ENCODE assay signal across 12 mouse cellular contexts in genomic region chr10:38907835-38908234, GRCm38 (mm10). TPM values are rescaled to one million over a fixed set of nuclear protein-coding genes. Genes with fewer than 3 reads are reported as not detected.
DNase-seq lines count a peak whose midpoint lies in the region; ATAC-seq and TF ChIP-seq lines count a peak whose summit lies in the region.
"Had no signal": no experiment of that assay in that cellular context is flagged by ENCODE, and none has a peak within 500 bp of the region (broad histone marks: within the 10 kb centered on the region; RNA-seq: fewer than 3 reads in every experiment).

No protein-coding gene starts in this region.

- H3K27ac ChIP-seq in kidney, embryonic 16.5 days (ENCODE audit: low read length), result peak overlapping the region; percentile 89
- H3K27ac ChIP-seq in embryonic facial prominence, embryonic 15.5 days (replicated peaks), result peak overlapping the region; percentile 90
- peak overlapping the region; percentile 83 for H3K27ac ChIP-seq in limb, embryonic 14.5 days (replicated peaks; ENCODE audit: low read depth, low read length)
- H3K27ac ChIP-seq: liver, embryonic 14.5 days had no signal

- H3K27me3 ChIP-seq in kidney, embryonic 16.5 days (ENCODE audit: insufficient read depth, low read length), result no peaks in the 10 kb centered on the region
- no peaks in the 10 kb centered on the region for H3K27me3 ChIP-seq in embryonic facial prominence, embryonic 15.5 days
- H3K27me3 ChIP-seq in limb, embryonic 14.5 days (ENCODE audit: control insufficient read depth, insufficient read depth, low read length), result no peaks in the 10 kb centered on the region

- H3K9me3 ChIP-seq in kidney, embryonic 16.5 days (ENCODE audit: low read length), result no peaks in the 10 kb centered on the region
- no peaks in the 10 kb centered on the region for H3K9me3 ChIP-seq in embryonic facial prominence, embryonic 15.5 days (replicated peaks)
- H3K9me3 ChIP-seq in limb, embryonic 14.5 days (ENCODE audit: control insufficient read depth, low read length), result no peaks in the 10 kb centered on the region
- H3K9me3 ChIP-seq: midbrain, embryonic 10.5 days had no signal

- no peak; the same call in 1 of the 2 replicates for ATAC-seq in kidney, embryonic 16.5 days (ENCODE audit: low FRiP score, low TSS enrichment)
- ATAC-seq in embryonic facial prominence, embryonic 15.5 days (ENCODE audit: insufficient number of reproducible peaks, low FRiP score, low TSS enrichment, low read depth), result no peak
- ATAC-seq in limb, embryonic 14.5 days (ENCODE audit: low FRiP score, low read depth), result no peak; the same call in 1 of the 2 replicates
- ATAC-seq: inflammation-experienced regulatory T-cells, adult 6 months had no signal

- H3K4me1 ChIP-seq in kidney, embryonic 16.5 days (ENCODE audit: insufficient read depth, low read length), result no peaks in the 10 kb centered on the region
- H3K4me1 ChIP-seq in embryonic facial prominence, embryonic 15.5 days, result peaks cover 15% of the 10 kb centered on the region
- H3K4me1 ChIP-seq in limb, embryonic 14.5 days (ENCODE audit: control insufficient read depth, insufficient read depth, low read length), result peaks cover 25% of the 10 kb centered on the region

- WGBS in kidney, embryonic 16.5 days, result 68% methylated on average over 2 of the region's 2 CpGs
- 39% methylated on average over 2 of the region's 2 CpGs for WGBS in embryonic facial prominence, embryonic 15.5 days
- WGBS in limb, embryonic 14.5 days, result 39% methylated on average over 2 of the region's 2 CpGs

- H3K4me2 ChIP-seq in kidney, embryonic 16.5 days (replicated peaks; ENCODE audit: low read depth, low read length), result no peak overlapping the region
- no peak overlapping the region for H3K4me2 ChIP-seq in embryonic facial prominence, embryonic 15.5 days (replicated peaks)
- H3K4me2 ChIP-seq in limb, embryonic 14.5 days (replicated peaks; ENCODE audit: low read depth, low read length, severe bottlenecking), result peak overlapping the region; percentile 30; the same call in 1 of the 2 replicates

- DNase-seq in heart, adult 11 months, result peak; percentile 85
- no peak for DNase-seq in heart, postnatal 10 days
- DNase-seq in kidney, postnatal 36 days, result no peak
- no peak for DNase-seq in limb, embryonic 14.5 days (ENCODE audit: low spot score)
- no peak for DNase-seq in spleen, postnatal 36 days (ENCODE audit: low spot score in 2 of 2)
- DNase-seq in ovary, adult 18-20 months (ENCODE audit: low spot score), result no peak
- DNase-seq: thymus, adult 2 months had no signal

- no peak overlapping the region for H3K4me3 ChIP-seq in kidney, embryonic 16.5 days (ENCODE audit: low read length)
- no peak overlapping the region for H3K4me3 ChIP-seq in embryonic facial prominence, embryonic 15.5 days (replicated peaks)
- no peak overlapping the region for H3K4me3 ChIP-seq in limb, embryonic 14.5 days (replicated peaks; ENCODE audit: low read length)
- H3K4me3 ChIP-seq: midbrain, embryonic 10.5 days had no signal

- intact Hi-C loops in heart, postnatal 10 days (cut with DNase I), result loop anchor here (2.0 kb wide), 1 partner anchor 23 kb away; no protein-coding TSS in a partner anchor

- H3K9ac ChIP-seq in kidney, embryonic 16.5 days (replicated peaks; ENCODE audit: low read length), result no peak overlapping the region
- H3K9ac ChIP-seq in embryonic facial prominence, embryonic 15.5 days, result no peak overlapping the region
- H3K9ac ChIP-seq in limb, embryonic 14.5 days (ENCODE audit: low read depth, low read length, severe bottlenecking), result no peak overlapping the region
- H3K9ac ChIP-seq: liver, embryonic 14.5 days had no signal

- H3K36me3 ChIP-seq in kidney, embryonic 16.5 days (ENCODE audit: insufficient read depth, low read length), result no peaks in the 10 kb centered on the region
- no peaks in the 10 kb centered on the region for H3K36me3 ChIP-seq in embryonic facial prominence, embryonic 15.5 days
- no peaks in the 10 kb centered on the region for H3K36me3 ChIP-seq in limb, embryonic 14.5 days (ENCODE audit: control insufficient read depth, insufficient read depth, low read length)
- H3K36me3 ChIP-seq: midbrain, embryonic 10.5 days had no signal

- no peak for TF ChIP-seq POLR2A in limb, embryonic 14.5 days (IDR thresholded peaks at IDR 0.05; ENCODE audit: borderline replicate concordance, extremely low read depth, insufficient read depth, insufficient read length)

RNA-seq across cellular contexts. Expression of gene Lama4, which starts 57.5 kb away (rescaled TPM):
- total RNA-seq in heart, postnatal 10 days (2021), result 100 to 1,000 TPM; 207 to 219 TPM
- polyA plus RNA-seq in kidney, embryonic 16.5 days (2015; fragmentation: Nextera tagmentation; extraction: Ambion mirVana), result 72.3 and 78.7 TPM in 2 replicates
- 94.2 and 95.1 TPM in 2 replicates for polyA plus RNA-seq in embryonic facial prominence, embryonic 15.5 days (2015; fragmentation: Nextera tagmentation; extraction: Ambion mirVana)
- 72.9 and 74.1 TPM in 2 replicates for polyA plus RNA-seq in limb, embryonic 14.5 days (2012; rRNA removed)
- 88.7 and 94.7 TPM in 2 replicates for polyA plus RNA-seq in limb, embryonic 14.5 days (2014; fragmentation: Nextera tagmentation; extraction: Ambion mirVana)
- polyA plus RNA-seq: inflammation-experienced regulatory T-cells, adult 6 months had no signal
